19 mouse cellular contexts compared by ENCODE assay signal in the genomic region with DNA sequence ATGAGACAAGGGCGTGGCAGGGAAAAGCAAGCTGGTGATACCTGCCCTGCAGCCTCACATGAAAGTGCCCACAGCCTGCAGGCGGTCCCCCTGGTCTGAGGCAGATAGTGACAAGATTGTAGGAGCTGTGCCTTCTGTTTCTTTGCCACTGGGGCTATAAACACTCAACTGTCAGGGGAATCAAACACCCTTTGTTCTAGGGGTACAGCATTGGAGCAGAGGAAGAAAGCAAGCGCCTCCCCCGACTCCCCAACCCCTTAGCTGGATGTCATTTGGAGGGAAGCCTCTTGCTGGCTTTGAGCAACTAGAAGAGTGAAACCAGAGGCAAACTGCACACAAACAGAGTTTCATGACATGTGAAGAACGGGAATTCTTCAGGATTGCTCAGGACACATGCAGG. TPM values are rescaled to one million over a fixed set of nuclear protein-coding genes. Genes with fewer than 3 reads are reported as not detected.
A peak's percentile ranks its signal among the peaks of the same experiment; 100 is the strongest.
DNase-seq lines count a peak whose midpoint lies in the region; ATAC-seq and TF ChIP-seq lines count a peak whose summit lies in the region.
"Had no signal": no experiment of that assay in that cellular context is flagged by ENCODE, and none has a peak within 500 bp of the region (broad histone marks: within the 10 kb centered on the region; RNA-seq: fewer than 3 reads in every experiment).

No protein-coding gene starts in this region.

- no peak for TF ChIP-seq CTCF in forebrain, postnatal 0 days (IDR thresholded peaks at IDR 0.05; ENCODE audit: low read depth)
- TF ChIP-seq CTCF in intestine, postnatal 0 days (IDR thresholded peaks at IDR 0.05; ENCODE audit: low read depth), result no peak
- TF ChIP-seq CTCF in testis, adult 2 months (IDR thresholded peaks at IDR 0.05; ENCODE audit: control insufficient read depth, insufficient read depth, insufficient replicate concordance, low read depth, low read length), result no peak

- 63% methylated on average over 5 of the region's 5 CpGs for WGBS in forebrain, postnatal 0 days
- WGBS in forebrain, embryonic 16.5 days, result 56% methylated on average over 5 of the region's 5 CpGs
- WGBS in intestine, embryonic 14.5 days, result 52% methylated on average over 5 of the region's 5 CpGs
- WGBS in intestine, postnatal 0 days, result 54% methylated on average over 5 of the region's 5 CpGs
- 82% methylated on average over 5 of the region's 5 CpGs for WGBS in midbrain, embryonic 11.5 days
- 79% methylated on average over 5 of the region's 5 CpGs for WGBS in midbrain, embryonic 13.5 days

- H3K4me2 ChIP-seq in forebrain, postnatal 0 days (ENCODE audit: low read depth), result no peak overlapping the region
- H3K4me2 ChIP-seq in forebrain, embryonic 16.5 days (ENCODE audit: low read length), result no peak overlapping the region
- H3K4me2 ChIP-seq in intestine, embryonic 14.5 days (ENCODE audit: low read length), result no peak overlapping the region
- no peak overlapping the region for H3K4me2 ChIP-seq in intestine, postnatal 0 days (replicated peaks; ENCODE audit: low read depth)
- no peak overlapping the region for H3K4me2 ChIP-seq in midbrain, embryonic 11.5 days
- H3K4me2 ChIP-seq in midbrain, embryonic 13.5 days (replicated peaks), result no peak overlapping the region
- H3K4me2 ChIP-seq: embryonic facial prominence, embryonic 12.5 days; forebrain, embryonic 13.5 days had no signal

- no peak overlapping the region for H3K27ac ChIP-seq in forebrain, postnatal 0 days (ENCODE audit: low read depth, low read length)
- no peak overlapping the region for H3K27ac ChIP-seq in forebrain, embryonic 16.5 days (ENCODE audit: low read length)
- H3K27ac ChIP-seq in intestine, embryonic 14.5 days (ENCODE audit: low read depth), result 0 out of 2 replicates have a peak overlapping the region, but pooled peaks have one; percentile 0
- H3K27ac ChIP-seq in intestine, postnatal 0 days (ENCODE audit: low read depth, low read length), result no peak overlapping the region
- H3K27ac ChIP-seq in midbrain, embryonic 11.5 days (ENCODE audit: low read depth, low read length), result no peak overlapping the region
- no peak overlapping the region for H3K27ac ChIP-seq in midbrain, embryonic 13.5 days
- H3K27ac ChIP-seq in testis, adult 2 months (ENCODE audit: control insufficient read depth, insufficient read depth, low read depth, low read length), result peak overlapping the region; percentile 6; the same call in 1 of the 2 replicates
- H3K27ac ChIP-seq: forebrain, embryonic 13.5 days; heart, embryonic 10.5 days had no signal

- no peak for DNase-seq in forebrain, postnatal 0 days
- no peak for DNase-seq in intestine, embryonic 14.5 days (ENCODE audit: low spot score)
- DNase-seq in midbrain, embryonic 11.5 days (ENCODE audit: low spot score, missing footprints), result peak; percentile 62
- no peak for DNase-seq in testis, postnatal 10 days (ENCODE audit: low spot score)
- DNase-seq: adrenal gland, postnatal 14 days; cerebellum, adult 11-12 months; cerebellum, adult 9-10 months; cerebellum, postnatal 25 days; heart, adult 18-20 months; heart, postnatal 10 days; heart, postnatal 4 days had no signal

- H3K4me1 ChIP-seq in forebrain, postnatal 0 days (ENCODE audit: insufficient read depth), result no peaks in the 10 kb centered on the region
- peaks cover 8% of the 10 kb centered on the region for H3K4me1 ChIP-seq in forebrain, embryonic 16.5 days (replicated peaks; ENCODE audit: control insufficient read depth, insufficient read depth, low read length)
- H3K4me1 ChIP-seq in intestine, embryonic 14.5 days (replicated peaks; ENCODE audit: control insufficient read depth, insufficient read depth, low read length), result peaks cover 19% of the 10 kb centered on the region; the same call in 1 of the 2 replicates
- no peaks in the 10 kb centered on the region for H3K4me1 ChIP-seq in intestine, postnatal 0 days (replicated peaks; ENCODE audit: control insufficient read depth, insufficient read depth, low read length)
- no peaks in the 10 kb centered on the region for H3K4me1 ChIP-seq in midbrain, embryonic 11.5 days (ENCODE audit: control insufficient read depth, insufficient read depth, low read length)
- H3K4me1 ChIP-seq in midbrain, embryonic 13.5 days (replicated peaks), result peaks cover 12% of the 10 kb centered on the region
- H3K4me1 ChIP-seq in testis, adult 2 months (ENCODE audit: control insufficient read depth, insufficient read depth, low read length), result peaks cover 3% of the 10 kb centered on the region; the same call in 1 of the 2 replicates

- no peak overlapping the region for H3K9ac ChIP-seq in forebrain, postnatal 0 days
- H3K9ac ChIP-seq in forebrain, embryonic 16.5 days (replicated peaks; ENCODE audit: low read depth, low read length), result no peak overlapping the region
- H3K9ac ChIP-seq in intestine, embryonic 14.5 days (ENCODE audit: low read length), result no peak overlapping the region
- no peak overlapping the region for H3K9ac ChIP-seq in intestine, postnatal 0 days (ENCODE audit: low read depth, low read length)
- no peak overlapping the region for H3K9ac ChIP-seq in midbrain, embryonic 11.5 days (ENCODE audit: low read length)
- no peak overlapping the region for H3K9ac ChIP-seq in midbrain, embryonic 13.5 days (replicated peaks)
- H3K9ac ChIP-seq: embryonic facial prominence, embryonic 12.5 days; forebrain, embryonic 13.5 days had no signal

- H3K27me3 ChIP-seq in forebrain, postnatal 0 days (ENCODE audit: insufficient read depth, low read length), result no peaks in the 10 kb centered on the region
- no peaks in the 10 kb centered on the region for H3K27me3 ChIP-seq in forebrain, embryonic 16.5 days (replicated peaks; ENCODE audit: control insufficient read depth, insufficient read depth, low read length)
- H3K27me3 ChIP-seq in intestine, embryonic 14.5 days (replicated peaks; ENCODE audit: control insufficient read depth, insufficient read depth, low read length), result no peaks in the 10 kb centered on the region
- H3K27me3 ChIP-seq in intestine, postnatal 0 days (replicated peaks; ENCODE audit: control insufficient read depth, insufficient read depth, low read length), result no peaks in the 10 kb centered on the region
- H3K27me3 ChIP-seq in midbrain, embryonic 11.5 days (ENCODE audit: control insufficient read depth, insufficient read depth, low read length), result no peaks in the 10 kb centered on the region
- no peaks in the 10 kb centered on the region for H3K27me3 ChIP-seq in midbrain, embryonic 13.5 days
- no peaks in the 10 kb centered on the region for H3K27me3 ChIP-seq in testis, adult 2 months (ENCODE audit: control insufficient read depth, insufficient read depth, low read length)
- H3K27me3 ChIP-seq: embryonic facial prominence, embryonic 12.5 days; forebrain, embryonic 13.5 days had no signal

- no peaks in the 10 kb centered on the region for H3K9me3 ChIP-seq in forebrain, postnatal 0 days (ENCODE audit: low read length)
- H3K9me3 ChIP-seq in forebrain, embryonic 16.5 days (ENCODE audit: control insufficient read depth, low read length), result no peaks in the 10 kb centered on the region
- H3K9me3 ChIP-seq in intestine, embryonic 14.5 days (ENCODE audit: control insufficient read depth, low read length), result no peaks in the 10 kb centered on the region
- no peaks in the 10 kb centered on the region for H3K9me3 ChIP-seq in intestine, postnatal 0 days (ENCODE audit: control insufficient read depth)
- H3K9me3 ChIP-seq in midbrain, embryonic 11.5 days (ENCODE audit: control insufficient read depth, low read length), result no peaks in the 10 kb centered on the region
- no peaks in the 10 kb centered on the region for H3K9me3 ChIP-seq in midbrain, embryonic 13.5 days
- H3K9me3 ChIP-seq: forebrain, embryonic 13.5 days; heart, embryonic 10.5 days had no signal

- H3K4me3 ChIP-seq in forebrain, postnatal 0 days (ENCODE audit: low read depth, low read length), result no peak overlapping the region
- H3K4me3 ChIP-seq in forebrain, embryonic 16.5 days (replicated peaks; ENCODE audit: low read length), result no peak overlapping the region
- no peak overlapping the region for H3K4me3 ChIP-seq in intestine, embryonic 14.5 days (ENCODE audit: low read depth, low read length)
- no peak overlapping the region for H3K4me3 ChIP-seq in intestine, postnatal 0 days (ENCODE audit: low read depth, low read length)
- no peak overlapping the region for H3K4me3 ChIP-seq in midbrain, embryonic 11.5 days (ENCODE audit: low read depth, low read length)
- no peak overlapping the region for H3K4me3 ChIP-seq in midbrain, embryonic 13.5 days (replicated peaks)
- no peak overlapping the region for H3K4me3 ChIP-seq in testis, adult 2 months (ENCODE audit: control insufficient read depth, low read depth, low read length)
- H3K4me3 ChIP-seq: embryonic facial prominence, embryonic 12.5 days; forebrain, embryonic 13.5 days; heart, embryonic 10.5 days had no signal

- no peaks in the 10 kb centered on the region for H3K36me3 ChIP-seq in forebrain, postnatal 0 days (ENCODE audit: insufficient read depth)
- H3K36me3 ChIP-seq in forebrain, embryonic 16.5 days (ENCODE audit: control insufficient read depth, insufficient read depth), result no peaks in the 10 kb centered on the region
- no peaks in the 10 kb centered on the region for H3K36me3 ChIP-seq in intestine, embryonic 14.5 days (ENCODE audit: control insufficient read depth, insufficient read depth, low read length)
- no peaks in the 10 kb centered on the region for H3K36me3 ChIP-seq in intestine, postnatal 0 days (ENCODE audit: control insufficient read depth, insufficient read depth)
- peaks cover 8% of the 10 kb centered on the region; the same call in 1 of the 2 replicates for H3K36me3 ChIP-seq in midbrain, embryonic 11.5 days (ENCODE audit: control insufficient read depth, insufficient read depth, low read length)
- H3K36me3 ChIP-seq in midbrain, embryonic 13.5 days, result peaks cover 9% of the 10 kb centered on the region; the same call in 1 of the 2 replicates
- H3K36me3 ChIP-seq in testis, adult 2 months (ENCODE audit: control insufficient read depth, insufficient read depth, low read length), result no peaks in the 10 kb centered on the region

- ATAC-seq in forebrain, postnatal 0 days, result peak; percentile 27; the same call in 1 of the 2 replicates
- no peak for ATAC-seq in forebrain, embryonic 16.5 days
- ATAC-seq in intestine, embryonic 14.5 days (replicated peaks; ENCODE audit: low FRiP score, low TSS enrichment, low read depth), result no peak
- no peak for ATAC-seq in intestine, postnatal 0 days
- no peak for ATAC-seq in midbrain, embryonic 11.5 days (ENCODE audit: low FRiP score)
- ATAC-seq in midbrain, embryonic 13.5 days, result no peak
- ATAC-seq: forebrain, embryonic 13.5 days had no signal

- TF ChIP-seq POLR2A in testis, adult 2 months (IDR thresholded peaks at IDR 0.05; ENCODE audit: control insufficient read depth, low read depth, low read length), result no peak

RNA-seq across cellular contexts. Expression of gene Rai14, which starts 8.7 kb away (rescaled TPM):
- 11.7 and 12.7 TPM in 2 replicates for total RNA-seq in forebrain, postnatal 0 days (2014; rRNA removed)
- polyA plus RNA-seq in forebrain, postnatal 0 days (2015; fragmentation: Nextera tagmentation; extraction: Ambion mirVana), result 5.2 and 5.5 TPM in 2 replicates
- 33.3 and 40.0 TPM in 2 replicates for polyA plus RNA-seq in forebrain, embryonic 16.5 days (2015; fragmentation: Nextera tagmentation; extraction: Ambion mirVana)
- polyA plus RNA-seq in intestine, embryonic 14.5 days (2014; fragmentation: Nextera tagmentation; extraction: Ambion mirVana), result 20.4 and 25.9 TPM in 2 replicates
- 6.2 and 6.9 TPM in 2 replicates for polyA plus RNA-seq in intestine, postnatal 0 days (2015; fragmentation: Nextera tagmentation; extraction: Ambion mirVana)
- 74.7 and 80.6 TPM in 2 replicates for polyA plus RNA-seq in midbrain, embryonic 11.5 days (2014; fragmentation: Nextera tagmentation; extraction: Ambion mirVana)
- 30.1 and 34.2 TPM in 2 replicates for polyA plus RNA-seq in midbrain, embryonic 13.5 days (2015; fragmentation: Nextera tagmentation; extraction: Ambion mirVana)
- 66.8 and 80.0 TPM in 2 replicates for polyA plus RNA-seq in testis, adult 2 months (2012; rRNA removed)
- total RNA-seq: MEL had no signal

Comparison
In these comparisons a context has a peak if more than half of its experiments do, and no peak if none do; other contexts are left out.
1. H3K27ac ChIP-seq: peak in intestine, embryonic 14.5 days (single experiment) and testis, adult 2 months (single experiment); none in forebrain, postnatal 0 days (single experiment), forebrain, embryonic 16.5 days (single experiment), intestine, postnatal 0 days (single experiment), midbrain, embryonic 11.5 days (single experiment) and midbrain, embryonic 13.5 days (single experiment).